Mouse (Mus musculus): ENCODE measurements at regions not wholly inside any gene's neighbourhood (a gene's known extent, or its start where the extent isn't known, plus 50 kb on each side); places are given as distances from the start of the nearest gene placed in this dataset.
"Not testable (repeated sequence)": the region's sequence is repeated elsewhere in the genome, so short reads cannot be mapped to it uniquely, and the experiment has no call there.

DNA sequence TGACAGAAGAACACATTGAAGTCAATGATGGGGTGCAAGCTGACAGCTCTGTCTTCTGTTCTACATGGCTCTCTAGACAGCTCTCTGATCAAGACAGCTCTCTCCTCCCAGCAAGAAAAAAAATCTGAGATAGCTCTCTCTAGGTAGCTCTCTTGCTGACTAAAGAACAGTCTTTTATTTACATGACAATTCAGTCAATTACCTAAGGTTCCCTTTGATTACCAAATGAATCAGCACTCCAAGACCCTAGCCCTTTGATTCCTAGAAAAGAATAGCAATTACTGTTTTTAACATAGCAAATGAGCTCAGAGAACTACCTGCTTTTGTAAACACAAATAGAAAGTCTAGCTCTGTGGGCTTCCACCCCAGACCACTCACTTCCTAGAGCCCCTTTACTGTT lies 264.1 kb downstream of the Gm6685 start:
- intact Hi-C loops (cut with DNase I), result no loop called here

DNA sequence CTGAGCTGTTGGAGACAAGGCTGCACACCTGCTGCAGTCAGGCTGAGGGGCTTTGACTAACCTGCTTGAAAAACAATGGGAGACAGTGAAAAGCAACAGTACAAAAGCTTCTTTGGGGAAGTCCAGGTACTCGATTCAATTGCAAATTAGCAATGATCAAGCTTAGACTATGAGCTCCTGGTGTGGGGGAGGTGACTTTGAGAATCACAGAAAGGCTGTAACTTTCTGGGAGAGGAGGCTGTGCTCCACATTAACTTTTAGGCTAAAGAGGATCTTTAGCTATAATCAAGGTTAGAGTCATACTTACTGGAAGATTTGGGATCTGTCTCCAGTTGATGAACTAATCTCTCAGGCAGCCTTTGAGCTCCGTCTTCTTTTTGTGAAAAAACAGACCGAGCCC lies 303.4 kb downstream of the Gm6685 start:
- intact Hi-C loops (cut with DNase I), result not testable (repeated sequence)

DNA sequence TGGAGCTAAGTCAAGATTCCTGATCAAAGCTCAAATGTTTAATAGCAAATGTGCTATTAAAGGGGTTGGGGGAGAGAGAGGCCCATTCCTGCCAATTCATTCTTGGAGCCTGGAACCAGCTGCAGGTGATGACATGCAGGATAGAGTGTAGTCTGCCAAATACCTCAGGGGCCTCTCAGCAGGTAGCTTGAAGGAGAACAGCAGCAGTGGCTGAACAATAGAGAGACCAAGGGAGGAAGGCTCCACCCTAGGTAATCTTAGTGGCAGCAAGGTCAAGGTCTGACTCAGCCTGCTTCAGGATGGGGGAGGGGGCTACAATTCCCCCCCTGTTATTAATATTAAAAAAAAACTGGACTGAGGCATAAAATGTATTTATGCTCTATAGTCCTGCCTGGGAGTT lies 304.1 kb downstream of the Gm6685 start:
- intact Hi-C loops (cut with DNase I), result not testable (repeated sequence)

DNA sequence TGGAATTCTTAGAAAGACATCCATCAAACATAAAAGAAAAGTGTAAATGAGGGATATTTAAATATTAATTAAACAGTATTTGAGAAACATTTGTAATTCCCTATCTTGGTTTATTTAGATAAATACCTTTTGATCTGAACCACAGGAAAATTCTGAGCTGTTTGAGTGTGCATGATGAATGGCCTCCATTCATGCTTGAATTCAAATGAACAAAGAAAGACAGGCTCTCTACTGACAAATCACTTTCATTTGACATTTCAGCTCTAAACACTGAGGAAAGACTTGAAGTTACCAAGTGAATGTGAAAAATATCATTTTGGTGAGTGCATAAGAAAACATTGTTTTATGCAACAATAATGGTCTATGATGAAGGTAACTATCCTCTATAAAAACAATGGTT lies 316.8 kb downstream of the Gm6685 start:
- intact Hi-C loops (cut with DNase I), result loop anchor here (10.0 kb wide), 1 partner anchor 562 kb away; the partner anchor contains the start of gene Ccdc85a

DNA sequence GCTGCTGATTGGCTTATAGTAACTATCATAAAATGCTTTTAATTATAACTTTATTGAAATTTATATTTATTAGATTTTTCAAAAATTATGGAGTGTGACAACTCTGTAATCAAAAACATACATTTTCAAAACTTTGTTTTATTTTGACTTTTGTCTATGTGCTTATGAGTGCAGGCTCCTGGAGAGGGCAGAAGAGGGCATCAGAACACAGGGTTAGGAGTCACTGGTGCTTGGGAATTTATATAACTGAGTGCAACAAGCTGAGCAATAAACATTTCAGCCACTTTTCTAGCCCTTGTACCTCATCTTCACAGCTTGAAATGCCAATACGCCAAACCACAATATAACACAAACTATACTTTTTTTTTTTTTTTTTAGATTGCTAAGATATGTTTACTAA lies 318.9 kb downstream of the Gm6685 start:
- intact Hi-C loops (cut with DNase I), result loop anchor here (10.0 kb wide), 1 partner anchor 564 kb away; the partner anchor contains the start of gene Ccdc85a

Measured in adrenal gland (tissue).